Mouse (Mus musculus) left cerebral cortex, adult 11 months (tissue): ENCODE measurements around the gene Sptbn4.

ENCODE experiments used
- DNase-seq: peaks from one replicate; pipeline ENCODE4 v3.0.0; 2022; ENCODE audit warnings: low spot score

The Sptbn4 gene

GRCm38 (mm10) chr7:27474490-27474954, 27.0 kb upstream of the Sptbn4 start:
- DNase-seq, result peak; percentile 97

- DNase-seq, result no peak
Measured at GRCm38 (mm10) chr7:27473835-27474489, 26.5 kb upstream of the Sptbn4 start.

- DNase-seq, result peak; percentile 96
Measured at GRCm38 (mm10) chr7:27473156-27473834, 25.8 kb upstream of the Sptbn4 start, which contains the start of gene Sertad3. Gene Sertad3, plus strand, starts transcription at chr7:27473768.

- no peak for DNase-seq
Measured at GRCm38 (mm10) chr7:27472596-27472995, 25.1 kb upstream of the Sptbn4 start.

GRCm38 (mm10) chr7:27471390-27472120, 24.1 kb upstream of the Sptbn4 start:
- DNase-seq, result no peak

GRCm38 (mm10) chr7:27467648-27468047, 20.2 kb upstream of the Sptbn4 start:
- DNase-seq, result no peak

- no peak for DNase-seq
Measured at GRCm38 (mm10) chr7:27460477-27460876, 13.0 kb upstream of the Sptbn4 start.

- DNase-seq, result no peak
Measured at GRCm38 (mm10) chr7:27459640-27460039, 12.2 kb upstream of the Sptbn4 start.

- no peak for DNase-seq
Measured at GRCm38 (mm10) chr7:27458614-27459013, 11.1 kb upstream of the Sptbn4 start.

- DNase-seq, result no peak
Measured at GRCm38 (mm10) chr7:27455273-27455672, 7.8 kb upstream of the Sptbn4 start.

- DNase-seq, result no peak
Measured at GRCm38 (mm10) chr7:27454461-27455121, 7.1 kb upstream of the Sptbn4 start.

- DNase-seq, result no peak
Measured at GRCm38 (mm10) chr7:27452206-27452770, 4.8 kb upstream of the Sptbn4 start.

- no peak for DNase-seq
Measured at GRCm38 (mm10) chr7:27451359-27451758, 3.9 kb upstream of the Sptbn4 start.

- DNase-seq, result peak; percentile 47
Measured at GRCm38 (mm10) chr7:27449256-27449862, 1.9 kb upstream of the Sptbn4 start.

GRCm38 (mm10) chr7:27448421-27449206, 1.1 kb upstream of the Sptbn4 start:
- no peak for DNase-seq

GRCm38 (mm10) chr7:27446521-27447418, 716 bp downstream of the Sptbn4 start:
- peak; percentile 73 for DNase-seq

- DNase-seq, result no peak
Measured at GRCm38 (mm10) chr7:27446051-27446450, 1.4 kb downstream of the Sptbn4 start.

- no peak for DNase-seq
Measured at GRCm38 (mm10) chr7:27440014-27440413, 7.5 kb downstream of the Sptbn4 start.

GRCm38 (mm10) chr7:27437544-27437943, 9.9 kb downstream of the Sptbn4 start:
- no peak for DNase-seq

GRCm38 (mm10) chr7:27433794-27434193, 13.7 kb downstream of the Sptbn4 start:
- DNase-seq, result no peak
